Comparison of ENCODE assay signal across 15 mouse cellular contexts in genomic region chr14:24875934-24876333, GRCm38 (mm10).
A peak's percentile ranks its signal among the peaks of the same experiment; 100 is the strongest.
DNase-seq lines count a peak whose midpoint lies in the region; ATAC-seq and TF ChIP-seq lines count a peak whose summit lies in the region.
"Had no signal": no experiment of that assay in that cellular context is flagged by ENCODE, and none has a peak within 500 bp of the region (broad histone marks: within the 10 kb centered on the region; RNA-seq: fewer than 3 reads in every experiment).

No protein-coding gene starts in this region.

- peak; percentile 28 for TF ChIP-seq CTCF in heart, postnatal 0 days (IDR thresholded peaks at IDR 0.05; ENCODE audit: low read depth)
- peak; percentile 43; the same call in 1 of the 2 replicates for TF ChIP-seq CTCF in brain, embryonic 14.5 days (IDR thresholded peaks at IDR 0.05; ENCODE audit: borderline replicate concordance, extremely low read depth, insufficient read depth, insufficient read length)

- WGBS in heart, postnatal 0 days, result 45% methylated on average over 6 of the region's 6 CpGs
- 70% methylated on average over 6 of the region's 6 CpGs for WGBS in forebrain, embryonic 11.5 days
- WGBS in midbrain, embryonic 11.5 days, result 76% methylated on average over 6 of the region's 6 CpGs

- H3K9ac ChIP-seq in heart, postnatal 0 days (replicated peaks; ENCODE audit: low read depth, low read length), result no peak overlapping the region
- no peak overlapping the region for H3K9ac ChIP-seq in forebrain, embryonic 11.5 days (ENCODE audit: low read length)
- H3K9ac ChIP-seq in midbrain, embryonic 11.5 days (ENCODE audit: low read length), result no peak overlapping the region
- H3K9ac ChIP-seq: embryonic facial prominence, embryonic 13.5 days; limb, embryonic 15.5 days; midbrain, embryonic 12.5 days had no signal

- no peak for TF ChIP-seq EP300 in heart, postnatal 0 days (IDR thresholded peaks at IDR 0.05; ENCODE audit: low read depth)

- no peak for TF ChIP-seq POLR2A in brain, embryonic 14.5 days (IDR thresholded peaks at IDR 0.05; ENCODE audit: borderline replicate concordance, extremely low read depth, insufficient read depth, insufficient read length, poor library complexity, severe bottlenecking)

- H3K4me2 ChIP-seq in heart, postnatal 0 days (ENCODE audit: low read depth, low read length), result no peak overlapping the region
- H3K4me2 ChIP-seq in forebrain, embryonic 11.5 days (ENCODE audit: low read depth, low read length, severe bottlenecking), result no peak overlapping the region
- H3K4me2 ChIP-seq in midbrain, embryonic 11.5 days, result no peak overlapping the region
- H3K4me2 ChIP-seq: embryonic facial prominence, embryonic 13.5 days; limb, embryonic 15.5 days; midbrain, embryonic 12.5 days had no signal

- H3K27me3 ChIP-seq in heart, postnatal 0 days (ENCODE audit: control insufficient read depth, insufficient read depth, low read length), result no peaks in the 10 kb centered on the region
- H3K27me3 ChIP-seq in forebrain, embryonic 11.5 days (ENCODE audit: control insufficient read depth, insufficient read depth, low read length), result no peaks in the 10 kb centered on the region
- H3K27me3 ChIP-seq in midbrain, embryonic 11.5 days (ENCODE audit: control insufficient read depth, insufficient read depth, low read length), result no peaks in the 10 kb centered on the region
- H3K27me3 ChIP-seq: embryonic facial prominence, embryonic 13.5 days; limb, embryonic 15.5 days; midbrain, embryonic 12.5 days had no signal

- H3K4me1 ChIP-seq in heart, postnatal 0 days (ENCODE audit: control insufficient read depth, insufficient read depth), result 0 out of 2 replicates have a peak, but pooled peaks cover 8% of the 10 kb centered on the region
- H3K4me1 ChIP-seq in forebrain, embryonic 11.5 days (replicated peaks; ENCODE audit: control insufficient read depth, insufficient read depth, low read length), result no peaks in the 10 kb centered on the region; the same call in 1 of the 2 replicates
- peaks cover 5% of the 10 kb centered on the region; the same call in 1 of the 2 replicates for H3K4me1 ChIP-seq in midbrain, embryonic 11.5 days (ENCODE audit: control insufficient read depth, insufficient read depth, low read length)

- no peak overlapping the region for H3K27ac ChIP-seq in heart, postnatal 0 days (ENCODE audit: low read depth)
- H3K27ac ChIP-seq in forebrain, embryonic 11.5 days (ENCODE audit: low read depth, low read length), result no peak overlapping the region
- no peak overlapping the region for H3K27ac ChIP-seq in midbrain, embryonic 11.5 days (ENCODE audit: low read depth, low read length)
- H3K27ac ChIP-seq: embryonic facial prominence, embryonic 13.5 days; limb, embryonic 15.5 days had no signal

- no peak overlapping the region for H3K4me3 ChIP-seq in heart, postnatal 0 days (ENCODE audit: low read depth, low read length)
- H3K4me3 ChIP-seq in forebrain, embryonic 11.5 days (ENCODE audit: low read depth, low read length), result no peak overlapping the region
- no peak overlapping the region for H3K4me3 ChIP-seq in midbrain, embryonic 11.5 days (ENCODE audit: low read depth, low read length)
- H3K4me3 ChIP-seq: embryonic facial prominence, embryonic 13.5 days; limb, embryonic 15.5 days; midbrain, embryonic 12.5 days had no signal

- intact Hi-C loops in heart, postnatal 36 days (cut with DNase I), result no loop called here

- ATAC-seq in heart, postnatal 0 days (ENCODE audit: insufficient read depth, low read depth), result no peak; the same call in 1 of the 2 replicates
- no peak for ATAC-seq in forebrain, embryonic 11.5 days (replicated peaks; ENCODE audit: low FRiP score)
- no peak for ATAC-seq in midbrain, embryonic 11.5 days (ENCODE audit: low FRiP score)
- ATAC-seq in CD4-positive, CD25-positive, alpha-beta regulatory T cell, adult 4 months, result no peak
- ATAC-seq: intestine, embryonic 16.5 days; lung, postnatal 0 days had no signal

- H3K36me3 ChIP-seq in heart, postnatal 0 days (replicated peaks; ENCODE audit: control insufficient read depth, insufficient read depth, low read length), result no peaks in the 10 kb centered on the region
- no peaks in the 10 kb centered on the region for H3K36me3 ChIP-seq in forebrain, embryonic 11.5 days (ENCODE audit: control insufficient read depth, insufficient read depth, low read length)
- H3K36me3 ChIP-seq in midbrain, embryonic 11.5 days (ENCODE audit: control insufficient read depth, insufficient read depth, low read length), result no peaks in the 10 kb centered on the region
- H3K36me3 ChIP-seq: embryonic facial prominence, embryonic 13.5 days; limb, embryonic 15.5 days; midbrain, embryonic 12.5 days had no signal

- no peaks in the 10 kb centered on the region; the same call in 1 of the 2 replicates for H3K9me3 ChIP-seq in heart, postnatal 0 days (replicated peaks; ENCODE audit: control insufficient read depth, low read length)
- H3K9me3 ChIP-seq in forebrain, embryonic 11.5 days (ENCODE audit: control insufficient read depth, low read length), result no peaks in the 10 kb centered on the region
- H3K9me3 ChIP-seq in midbrain, embryonic 11.5 days (ENCODE audit: control insufficient read depth, low read length), result no peaks in the 10 kb centered on the region
- H3K9me3 ChIP-seq: embryonic facial prominence, embryonic 13.5 days; limb, embryonic 15.5 days; midbrain, embryonic 12.5 days had no signal

- DNase-seq in heart, postnatal 0 days (ENCODE audit: low spot score), result no peak
- no peak for DNase-seq in heart, postnatal 36 days
- peak; percentile 54 for DNase-seq in brain, embryonic 14.5 days (ENCODE audit: low read depth)
- DNase-seq in forebrain, embryonic 11.5 days (ENCODE audit: low spot score), result peak; percentile 50
- peak; percentile 79 for DNase-seq in midbrain, embryonic 11.5 days (ENCODE audit: low spot score, missing footprints)
- DNase-seq in spleen, postnatal 14 days (ENCODE audit: low spot score in 2 of 2), result no peak
- DNase-seq: adrenal gland, postnatal 14 days; cerebellum, adult 9-10 months; layer of hippocampus, postnatal 36 days had no signal

Comparison
In these comparisons a context has a peak if more than half of its experiments do, and no peak if none do; other contexts are left out.
1. DNase-seq: peak in brain, embryonic 14.5 days (single experiment), forebrain, embryonic 11.5 days (single experiment) and midbrain, embryonic 11.5 days (single experiment); none in heart, postnatal 0 days (single experiment), heart, postnatal 36 days (0 of 2) and spleen, postnatal 14 days (0 of 2).